Mouse (Mus musculus) ovary, postnatal 36 days (tissue): Measurements from ENCODE around the gene Samd4.

Experiments used
- DNase-seq: peaks from one replicate; pipeline ENCODE4 v3.0.0; 2022; ENCODE audit warnings: low spot score, mixed read lengths

Samd4 gene

DNA sequence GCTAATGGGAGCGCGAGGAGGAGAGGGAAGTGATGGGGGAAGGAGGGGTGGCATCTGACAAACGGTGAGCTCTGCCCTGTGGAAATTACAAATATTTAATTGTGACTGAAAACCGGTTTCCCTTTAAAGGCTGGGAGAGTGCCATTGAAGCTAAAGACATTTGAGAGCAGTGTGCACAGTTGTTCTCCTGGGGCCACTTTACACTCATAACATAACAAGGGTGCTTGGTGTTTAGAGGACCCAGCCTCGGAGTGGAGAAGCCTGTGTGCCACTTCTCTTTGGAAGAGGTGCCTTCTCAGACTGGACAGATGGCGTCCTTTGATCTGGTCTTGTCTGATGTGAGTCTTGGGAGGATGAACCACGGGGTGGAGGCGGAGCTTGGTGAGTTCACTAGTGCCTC is 26.2 kb downstream of the Samd4 start:
- DNase-seq, result no peak

DNA sequence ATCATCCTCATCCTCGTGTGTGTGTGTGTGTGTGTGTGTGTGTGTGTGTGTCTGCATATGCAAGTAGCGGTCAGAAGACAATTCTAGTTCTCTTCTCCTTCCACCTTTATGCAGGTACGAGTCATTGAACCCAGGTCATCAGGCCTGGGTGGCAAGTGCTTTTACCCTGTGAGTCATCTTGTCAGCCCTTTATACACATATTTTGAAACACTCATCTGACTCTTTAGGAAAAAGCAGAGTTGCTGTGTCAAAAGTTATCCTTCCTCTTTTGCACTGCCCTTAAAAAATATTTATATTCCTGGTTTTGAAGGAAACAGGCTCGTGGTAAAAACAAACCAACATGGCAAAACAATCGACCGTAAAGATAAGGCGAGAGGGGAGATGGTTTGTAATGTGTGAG is 29.8 kb downstream of the Samd4 start:
- no peak for DNase-seq

DNA sequence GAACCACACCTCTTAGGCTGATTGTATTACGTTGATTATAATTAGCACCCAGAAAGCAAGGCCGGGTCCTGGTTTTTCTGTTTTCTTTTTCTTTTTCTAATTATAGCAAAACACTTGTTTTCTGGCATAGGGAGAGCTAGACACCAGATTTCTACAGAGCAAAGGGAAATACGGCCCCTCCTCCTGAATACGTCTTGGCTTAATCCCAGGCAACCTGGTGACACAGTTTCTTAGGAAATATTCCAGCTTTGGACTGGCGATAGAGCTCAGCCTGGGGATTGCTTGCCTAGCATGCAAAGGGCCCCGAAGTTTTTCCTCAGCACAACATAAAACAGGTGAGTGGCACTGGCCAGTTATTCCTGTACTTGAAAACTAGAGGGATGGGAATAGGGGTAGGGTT is 31.7 kb downstream of the Samd4 start:
- DNase-seq, result no peak

DNA sequence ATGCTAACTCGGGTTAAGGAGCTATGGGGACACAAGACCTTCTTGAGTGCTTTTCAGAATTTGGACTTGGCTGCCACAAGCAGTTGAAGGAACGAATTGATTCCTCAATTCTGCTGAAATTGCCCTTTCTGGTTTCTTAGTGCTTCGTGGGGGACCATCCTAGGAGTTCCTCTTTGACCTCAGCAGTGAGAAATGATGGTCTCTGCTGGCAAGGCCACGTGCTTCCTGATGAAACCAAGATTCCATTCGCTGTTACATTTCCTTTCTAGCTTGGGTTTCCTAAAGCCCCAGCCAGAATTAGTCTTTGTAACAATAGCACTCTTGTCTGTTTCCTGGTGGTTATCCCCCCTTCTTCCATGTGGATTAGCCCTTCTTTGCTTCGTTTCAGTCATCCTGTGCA is 32.9 kb downstream of the Samd4 start:
- DNase-seq, result no peak

DNA sequence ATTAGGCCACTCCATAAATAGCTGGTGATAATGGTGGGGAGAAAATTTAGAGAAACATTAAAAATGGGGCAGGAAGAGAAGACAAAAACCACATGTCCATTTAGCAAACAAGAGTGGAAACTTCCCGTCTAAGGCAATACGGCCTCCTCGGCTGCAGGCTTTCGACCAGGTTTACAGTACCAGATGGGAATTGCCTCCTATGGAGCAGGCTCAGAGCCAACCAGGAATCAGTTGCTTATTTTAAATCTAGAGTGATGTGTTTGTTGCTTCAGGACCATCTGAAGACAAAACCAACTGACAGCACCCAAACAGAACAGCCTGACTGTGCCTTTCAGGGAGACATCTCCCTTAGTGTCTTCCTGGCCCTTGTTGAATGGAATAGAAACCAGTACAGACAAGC is 33.9 kb downstream of the Samd4 start:
- no peak for DNase-seq

DNA sequence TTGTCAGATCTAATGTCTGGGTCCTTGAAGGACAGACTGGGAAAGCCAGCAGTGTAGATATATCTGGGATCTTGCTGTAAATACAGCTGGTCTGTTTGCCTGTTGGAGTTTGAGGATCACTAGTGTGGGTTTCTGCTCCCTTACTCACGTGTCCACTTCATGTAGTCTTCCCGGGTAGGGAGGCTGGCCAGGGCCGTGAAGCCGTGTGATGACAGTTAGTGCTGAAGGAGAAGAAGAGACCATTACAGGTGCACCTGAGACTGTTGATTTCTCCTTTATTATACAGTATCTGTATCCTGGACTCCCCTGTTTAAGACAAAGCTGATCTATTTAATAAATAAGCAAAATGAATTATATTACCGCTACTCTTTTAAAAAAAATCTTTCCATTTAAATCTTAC is 34.5 kb downstream of the Samd4 start:
- no peak for DNase-seq

DNA sequence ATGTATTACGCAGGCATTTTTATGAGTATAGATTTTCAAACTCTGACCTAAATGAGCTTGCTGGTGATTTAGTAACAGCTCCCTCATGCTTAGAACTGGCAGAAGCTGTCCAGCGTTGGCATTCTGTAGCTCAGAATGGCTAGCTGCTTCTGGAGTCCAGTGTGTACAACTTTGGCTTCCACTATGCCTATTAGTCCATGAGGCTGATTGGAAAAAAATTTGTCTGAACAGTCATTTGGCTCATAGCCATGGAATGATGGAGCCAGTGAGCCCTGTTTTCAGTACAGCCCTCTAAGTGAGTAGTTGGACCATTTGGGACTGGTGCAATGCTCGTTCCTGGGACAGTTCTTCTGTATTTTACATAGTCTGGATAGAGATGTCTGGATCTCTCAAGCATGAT is 34.9 kb downstream of the Samd4 start:
- no peak for DNase-seq

DNA sequence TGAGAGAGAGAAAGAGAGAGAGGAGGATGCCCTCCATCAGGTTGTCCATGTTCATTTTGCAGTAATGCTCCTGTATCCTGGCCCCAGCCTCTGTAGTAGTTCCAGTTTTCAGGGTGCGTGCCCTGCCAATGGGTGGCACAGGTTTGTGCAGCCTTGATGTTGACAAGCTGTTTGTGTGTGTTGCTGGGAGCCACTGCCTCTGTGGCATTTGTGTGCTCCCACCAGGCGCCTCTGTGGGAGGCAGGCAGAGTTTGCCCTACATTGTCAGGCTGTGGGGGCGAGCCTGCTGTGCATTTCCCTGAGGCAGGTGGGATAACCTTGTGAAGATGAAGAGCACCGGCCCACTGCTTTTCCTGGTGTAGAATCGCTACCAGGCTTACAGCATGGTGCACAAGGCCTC is 37.8 kb downstream of the Samd4 start:
- DNase-seq, result no peak

DNA sequence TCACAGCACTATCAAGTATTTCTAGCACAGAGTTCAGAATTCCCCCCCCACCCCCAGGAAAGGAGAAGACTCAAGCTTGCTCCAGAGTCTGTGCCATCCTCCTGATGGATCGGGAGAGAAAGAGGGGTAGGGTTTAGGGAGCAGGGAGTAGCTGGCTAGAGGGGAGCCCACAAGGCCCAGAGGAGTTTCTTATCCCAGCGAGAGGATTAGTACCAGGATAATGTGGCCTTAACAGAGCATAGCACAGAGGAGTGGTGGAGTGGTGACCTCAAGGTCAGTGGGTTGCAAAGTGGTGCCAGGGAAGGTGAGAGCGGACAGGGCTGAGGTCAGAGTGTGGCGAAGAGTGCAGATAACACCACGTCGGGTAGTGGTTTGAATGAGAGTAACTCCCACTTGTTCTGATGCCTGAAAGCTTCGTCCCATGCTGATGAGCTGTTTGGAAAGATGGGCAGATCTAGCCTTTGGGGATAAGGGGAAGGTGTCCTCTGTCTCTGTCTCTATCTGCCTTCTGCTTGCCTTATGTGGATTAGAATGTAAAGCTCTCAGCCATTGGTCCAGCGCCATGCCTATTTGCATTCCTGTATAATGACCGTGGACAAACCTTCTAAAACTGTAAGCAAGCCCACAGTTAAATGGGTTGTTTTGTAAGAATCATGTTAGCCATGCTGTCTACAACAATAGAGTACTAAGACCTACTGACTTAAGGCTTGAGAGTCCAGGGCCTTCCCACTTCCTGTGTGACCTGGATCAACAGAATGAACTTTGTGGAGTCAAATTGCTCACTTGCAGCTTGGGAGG is 38.7 kb downstream of the Samd4 start:
- DNase-seq, result no peak

DNA sequence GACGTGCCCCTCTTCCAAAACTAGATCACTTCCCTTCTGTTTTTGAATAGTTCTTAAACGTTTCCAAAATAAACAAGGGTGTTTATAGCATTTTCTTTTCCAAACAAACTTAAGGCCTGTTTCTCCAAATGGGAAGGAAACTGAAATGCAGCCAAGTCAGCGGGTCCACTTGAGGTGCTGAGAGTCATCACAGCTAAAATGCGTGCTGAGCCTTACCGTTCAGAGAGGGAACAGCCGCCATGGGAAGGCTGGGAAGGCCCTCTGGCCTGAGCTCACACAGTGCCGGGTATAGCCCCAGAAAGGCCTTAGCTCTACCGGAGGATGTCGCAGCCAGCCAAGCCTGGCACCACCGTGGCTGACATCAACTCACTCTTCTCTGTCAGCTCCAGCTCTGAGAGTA is 41.3 kb downstream of the Samd4 start:
- DNase-seq, result no peak

DNA sequence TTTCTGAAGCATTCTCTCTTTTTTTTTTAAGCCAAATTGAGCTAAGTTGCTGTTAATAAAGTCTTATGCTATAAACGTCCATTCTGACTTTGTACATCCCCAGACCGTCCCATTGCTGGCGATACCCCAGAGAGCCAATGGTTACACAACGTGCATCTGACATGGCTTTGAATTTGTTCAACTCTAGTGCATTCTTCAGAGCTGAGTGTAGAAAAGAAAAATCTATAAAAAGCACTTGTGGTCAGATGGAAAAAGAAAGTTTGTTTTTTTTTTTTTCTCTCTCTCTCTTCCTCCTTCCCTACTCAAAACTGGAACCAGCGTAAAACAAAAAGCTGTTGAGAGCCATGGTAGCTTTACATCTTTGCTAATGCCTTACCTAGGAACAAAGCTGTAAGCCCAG is 41.8 kb downstream of the Samd4 start:
- DNase-seq, result no peak

DNA sequence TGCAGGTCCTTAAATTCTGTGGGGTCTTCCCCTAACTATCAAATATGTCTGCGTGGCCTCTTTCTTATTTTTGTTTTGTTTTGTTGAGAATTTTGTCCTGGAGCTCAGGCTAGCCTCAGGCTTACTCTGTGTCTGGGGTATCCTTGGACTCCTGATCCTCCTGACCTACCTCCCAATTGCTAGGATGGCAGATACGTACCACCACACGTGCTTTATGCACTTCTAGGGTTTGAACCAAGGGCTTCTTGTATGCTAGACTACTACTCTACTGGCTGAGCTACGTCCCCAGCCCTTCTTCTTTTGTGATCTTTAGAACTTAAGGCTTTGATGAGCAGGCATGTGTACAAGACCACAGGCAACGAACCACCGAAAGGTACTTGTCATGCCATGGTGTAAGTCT is 45.9 kb downstream of the Samd4 start:
- no peak for DNase-seq

DNA sequence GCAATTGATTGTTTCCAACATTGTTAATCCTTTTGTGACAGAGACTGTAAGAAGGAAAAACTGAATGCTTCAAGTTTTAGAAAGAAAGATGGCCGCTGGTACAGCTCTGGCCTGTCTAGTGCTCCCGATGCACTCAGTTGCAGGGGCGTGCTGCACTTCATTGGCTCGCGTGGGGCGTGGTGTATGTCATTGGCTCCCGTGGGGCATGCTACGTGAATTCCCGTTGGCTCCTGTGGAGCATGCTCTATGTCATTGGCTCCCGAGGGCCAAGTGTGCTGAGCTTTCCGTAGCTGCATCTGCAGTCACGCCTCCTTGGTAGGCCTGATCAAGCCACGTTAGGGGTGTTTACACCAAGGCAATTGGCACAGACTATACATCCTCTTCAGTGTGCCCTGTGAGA is 49.5 kb downstream of the Samd4 start:
- DNase-seq, result no peak

DNA sequence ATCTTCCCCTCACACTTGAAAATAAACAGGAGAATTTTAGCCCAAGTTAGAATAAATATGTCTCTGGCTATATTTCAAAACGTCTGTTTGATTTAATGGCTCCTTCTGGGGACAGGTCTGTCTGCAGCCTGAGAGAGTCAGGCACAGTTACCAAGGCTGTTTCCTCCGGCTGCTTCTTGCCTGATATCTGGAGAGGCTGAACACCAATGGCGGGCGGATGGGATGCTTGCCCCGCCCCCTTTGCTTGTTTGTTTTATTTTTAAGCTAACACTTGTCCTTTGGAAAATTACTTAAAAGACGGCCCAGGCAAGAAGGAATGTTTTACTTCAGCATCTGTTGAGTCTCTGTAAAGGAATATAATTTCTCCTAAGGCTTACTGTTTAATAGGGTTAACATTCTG is 50.1 kb downstream of the Samd4 start:
- no peak for DNase-seq

DNA sequence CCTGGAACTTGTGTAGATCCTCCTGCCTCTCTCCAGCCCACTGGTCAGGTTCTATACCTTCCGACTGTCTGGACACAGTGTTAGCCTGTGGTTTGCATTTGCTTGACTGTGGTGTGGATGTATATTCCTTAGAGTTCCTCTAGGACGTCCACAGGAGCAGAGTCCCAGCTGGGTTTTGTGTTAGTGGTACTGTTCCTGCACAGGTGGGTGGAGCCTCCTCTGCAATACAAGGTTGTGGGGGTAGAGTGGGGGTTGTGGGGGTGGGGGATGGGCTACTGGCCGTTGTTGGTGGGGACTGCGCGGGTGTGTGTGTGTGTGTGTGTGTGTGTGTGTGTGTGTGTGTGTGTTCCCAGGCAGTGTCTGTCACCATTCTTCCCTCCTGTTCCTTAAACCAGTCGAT is 58.4 kb downstream of the Samd4 start:
- no peak for DNase-seq

DNA sequence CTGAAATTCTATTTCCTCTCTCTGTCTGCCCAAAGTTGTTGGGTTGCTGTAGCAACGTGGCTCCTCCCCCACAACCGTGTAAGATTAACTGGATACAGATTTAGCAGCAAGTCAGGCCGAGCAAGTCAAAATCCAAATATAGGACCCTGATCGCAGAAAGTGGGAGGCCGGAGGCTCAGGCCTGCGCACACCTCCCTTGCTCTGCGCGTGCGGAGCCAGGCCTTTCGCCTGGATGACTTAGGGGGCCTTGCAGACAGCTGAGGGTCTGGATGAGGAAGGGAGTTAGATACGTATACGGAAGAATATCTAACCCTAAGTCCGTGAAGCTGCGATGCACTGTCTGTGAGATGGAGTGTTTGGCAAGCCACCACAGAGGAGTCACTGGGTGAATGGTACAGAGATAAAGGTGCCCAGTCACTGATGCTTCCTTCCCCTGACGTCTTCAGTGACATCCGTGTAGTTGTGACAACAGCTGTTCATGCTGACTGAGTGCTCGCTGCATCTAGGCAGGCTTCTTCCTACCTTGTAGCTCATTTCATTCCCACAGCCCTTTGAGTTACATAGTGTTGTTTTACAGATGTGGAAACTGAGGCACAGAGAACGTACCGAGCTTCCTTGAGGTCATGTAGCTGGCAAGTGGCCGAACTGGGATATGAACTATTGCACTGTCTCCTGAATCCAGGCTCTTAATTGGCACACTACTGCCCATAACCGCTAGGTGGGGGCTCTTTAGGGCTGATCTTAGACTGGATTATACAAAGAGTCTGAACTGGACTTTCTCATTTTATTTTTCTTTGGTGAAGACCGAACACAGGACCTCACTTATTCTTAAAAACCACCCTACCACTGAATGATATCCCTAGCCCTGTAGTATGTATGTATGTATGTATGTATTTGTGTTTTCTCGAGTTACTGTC is 59.5 kb downstream of the Samd4 start:
- peak; percentile 28 for DNase-seq

DNA sequence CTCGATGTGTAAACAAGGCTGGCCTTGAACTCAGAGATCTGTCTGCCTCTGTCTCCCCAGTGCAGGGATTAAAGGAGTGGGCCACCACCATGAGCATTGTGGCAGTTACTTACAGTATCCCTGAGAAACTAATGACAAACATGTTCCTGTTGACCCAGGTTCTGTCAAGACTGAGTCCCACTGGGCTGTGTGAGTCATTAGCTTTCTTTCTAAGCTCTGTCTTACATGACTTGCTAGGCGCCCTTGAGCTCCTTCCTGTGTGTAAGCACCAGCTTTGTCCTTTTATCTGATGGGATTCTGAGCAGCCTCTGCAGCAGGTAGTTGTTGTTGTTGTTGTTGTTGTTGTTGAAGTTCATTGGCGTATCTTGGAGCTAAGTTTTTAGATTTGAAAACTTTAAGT is 61.8 kb downstream of the Samd4 start:
- DNase-seq, result no peak

DNA sequence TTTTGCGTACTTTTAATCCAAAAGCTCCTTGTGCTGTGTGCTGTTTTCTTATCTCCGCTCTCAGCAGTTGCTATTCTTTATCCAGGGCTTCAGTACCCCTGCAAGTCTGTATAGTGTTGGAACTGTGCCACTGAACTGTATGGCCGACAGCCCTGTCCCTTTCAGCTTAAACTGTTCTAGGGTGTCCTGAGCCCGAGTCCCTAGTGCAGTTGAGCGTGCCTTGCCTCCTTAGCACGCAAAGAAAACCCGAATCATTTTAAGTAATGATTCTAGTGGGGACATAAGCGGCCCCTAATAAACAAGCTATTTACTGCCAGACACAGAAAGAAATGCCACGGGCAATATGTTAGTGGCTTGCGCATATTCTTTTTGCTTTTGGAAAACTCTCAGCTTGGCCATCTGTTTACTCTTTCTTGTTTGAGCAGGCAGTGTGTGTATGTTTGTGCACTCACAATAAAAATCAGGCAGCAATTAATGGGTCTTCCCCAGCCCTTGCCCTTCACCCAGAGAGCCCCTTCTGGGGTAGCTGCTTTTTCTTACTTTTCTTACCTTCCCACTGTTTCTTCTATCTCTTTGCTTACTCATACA is 63.3 kb downstream of the Samd4 start:
- DNase-seq, result no peak

DNA sequence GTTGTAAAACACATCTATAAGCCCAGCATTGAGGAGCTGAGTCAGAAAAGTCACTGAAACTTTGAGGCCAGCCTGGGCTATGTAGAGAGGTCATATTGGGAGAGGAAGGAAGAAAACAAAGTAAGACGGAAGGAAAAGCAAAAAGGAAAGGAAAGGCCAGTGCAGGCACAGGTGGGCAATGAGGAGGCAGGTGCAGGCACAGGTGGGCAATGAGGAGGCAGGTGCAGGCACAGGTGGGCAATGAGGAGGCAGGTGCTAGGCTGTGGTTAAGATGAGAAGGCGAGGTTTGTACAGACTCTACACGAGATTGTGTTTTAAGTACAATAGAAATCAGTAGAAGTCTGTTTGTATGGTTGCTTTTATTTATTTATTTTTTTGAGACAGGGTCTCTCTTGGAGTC is 65.0 kb downstream of the Samd4 start:
- no peak for DNase-seq

DNA sequence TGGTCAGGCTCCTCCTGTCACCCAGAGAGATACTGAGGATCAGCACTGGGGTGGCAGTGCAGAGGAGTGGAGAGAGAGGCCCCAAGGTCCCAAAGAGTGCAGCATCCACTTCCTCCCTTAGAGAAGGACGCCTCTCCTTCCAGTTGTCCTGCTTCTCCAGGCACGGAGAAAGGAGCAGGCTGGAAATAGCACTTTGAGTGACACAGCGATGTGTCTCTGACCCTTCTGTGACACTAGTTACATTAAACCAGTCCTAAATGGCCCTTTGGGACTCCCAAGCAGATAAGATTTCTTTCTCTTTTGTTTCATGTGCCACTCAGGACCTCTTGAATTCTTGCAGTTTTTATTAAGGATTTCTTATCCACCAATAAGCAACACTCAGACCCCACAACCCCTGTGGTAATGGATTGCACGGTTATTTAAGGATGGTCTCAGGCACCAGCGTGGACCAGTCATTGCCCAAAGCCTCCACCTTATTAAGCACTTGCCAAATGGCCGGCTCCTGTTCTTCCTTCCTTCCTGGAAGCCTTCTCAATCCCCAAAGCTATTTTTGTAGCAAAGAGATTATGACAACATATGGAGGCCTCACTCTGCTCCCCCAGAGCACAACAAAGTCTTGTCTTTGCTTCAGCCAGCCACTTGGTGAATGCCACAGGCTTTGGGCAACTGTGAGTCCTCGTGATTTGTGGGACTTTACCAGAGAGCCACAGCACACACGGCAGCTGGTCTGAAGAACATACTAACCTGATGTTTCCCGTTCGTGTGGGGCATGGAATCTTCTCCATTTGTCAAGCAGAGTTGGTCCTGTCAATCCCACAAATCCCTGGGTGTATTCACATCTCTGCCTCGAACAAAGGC is 68.1 kb downstream of the Samd4 start:
- DNase-seq, result no peak

DNA sequence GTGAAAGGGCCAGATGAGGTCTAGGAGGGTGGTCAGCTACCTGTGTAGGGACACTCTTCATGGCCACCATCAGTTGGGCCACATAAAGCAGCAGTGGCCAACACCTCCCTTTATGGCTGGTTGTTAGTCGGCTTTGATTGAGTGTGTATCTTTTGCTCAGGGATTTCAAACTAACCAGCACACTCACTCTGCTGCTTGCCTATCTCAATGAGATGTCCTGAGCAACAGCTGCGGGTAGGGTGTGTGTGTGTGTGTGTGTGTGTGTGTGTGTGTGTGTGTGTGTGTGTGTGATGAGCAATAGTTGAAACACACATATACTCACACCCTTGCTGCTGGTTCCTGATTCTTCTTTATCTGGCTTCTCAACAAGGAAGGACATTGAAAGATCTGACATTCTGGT is 69.6 kb downstream of the Samd4 start:
- no peak for DNase-seq

DNA sequence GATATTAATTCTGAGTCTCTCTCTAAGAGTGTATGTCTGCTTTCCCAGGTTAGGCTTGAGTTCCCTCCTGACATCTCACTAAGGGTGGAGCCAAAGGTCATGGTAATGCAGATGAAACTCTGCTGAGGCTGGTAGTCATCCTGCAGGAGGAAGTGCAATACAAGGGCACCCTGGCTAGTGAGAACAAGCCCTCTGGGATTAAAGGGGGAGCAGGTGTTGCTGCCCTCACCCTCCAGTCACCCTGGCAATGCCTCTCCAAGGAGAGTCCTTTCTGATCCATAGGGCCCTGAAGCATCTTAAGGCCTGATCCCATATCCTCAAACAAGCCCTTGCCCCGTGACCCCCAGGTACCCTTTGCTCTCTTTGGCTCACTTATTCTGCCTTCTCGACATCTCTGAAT is 72.5 kb downstream of the Samd4 start:
- no peak for DNase-seq
